Mouse (Mus musculus): ENCODE data around the gene Cul7.

Cul7 gene

GRCm38 (mm10) chr17:46704887-46705835 is 55.0 kb downstream of the Cul7 start, which contains the start of gene Ppp2r5d:
TSS of gene Ppp2r5d (minus strand) at chr17:46705111.
- DNase-seq: peak; percentile 98

- no peak for DNase-seq
Measured at GRCm38 (mm10) chr17:46706375-46707089, 56.4 kb downstream of the Cul7 start.

- peak; percentile 91 for DNase-seq
Measured at GRCm38 (mm10) chr17:46710959-46711597, 60.9 kb downstream of the Cul7 start, which contains the start of gene Pex6. TSS of gene Pex6 (plus strand) at chr17:46711463.

- peak; percentile 27 for DNase-seq
Measured at GRCm38 (mm10) chr17:46711612-46712271, 61.6 kb downstream of the Cul7 start.

- no peak for DNase-seq
Measured at GRCm38 (mm10) chr17:46712442-46712841, 62.3 kb downstream of the Cul7 start.

GRCm38 (mm10) chr17:46713849-46714248 is 63.7 kb downstream of the Cul7 start:
- no peak for DNase-seq

Data from kidney, adult 11 months (tissue).